In the genomic region with DNA sequence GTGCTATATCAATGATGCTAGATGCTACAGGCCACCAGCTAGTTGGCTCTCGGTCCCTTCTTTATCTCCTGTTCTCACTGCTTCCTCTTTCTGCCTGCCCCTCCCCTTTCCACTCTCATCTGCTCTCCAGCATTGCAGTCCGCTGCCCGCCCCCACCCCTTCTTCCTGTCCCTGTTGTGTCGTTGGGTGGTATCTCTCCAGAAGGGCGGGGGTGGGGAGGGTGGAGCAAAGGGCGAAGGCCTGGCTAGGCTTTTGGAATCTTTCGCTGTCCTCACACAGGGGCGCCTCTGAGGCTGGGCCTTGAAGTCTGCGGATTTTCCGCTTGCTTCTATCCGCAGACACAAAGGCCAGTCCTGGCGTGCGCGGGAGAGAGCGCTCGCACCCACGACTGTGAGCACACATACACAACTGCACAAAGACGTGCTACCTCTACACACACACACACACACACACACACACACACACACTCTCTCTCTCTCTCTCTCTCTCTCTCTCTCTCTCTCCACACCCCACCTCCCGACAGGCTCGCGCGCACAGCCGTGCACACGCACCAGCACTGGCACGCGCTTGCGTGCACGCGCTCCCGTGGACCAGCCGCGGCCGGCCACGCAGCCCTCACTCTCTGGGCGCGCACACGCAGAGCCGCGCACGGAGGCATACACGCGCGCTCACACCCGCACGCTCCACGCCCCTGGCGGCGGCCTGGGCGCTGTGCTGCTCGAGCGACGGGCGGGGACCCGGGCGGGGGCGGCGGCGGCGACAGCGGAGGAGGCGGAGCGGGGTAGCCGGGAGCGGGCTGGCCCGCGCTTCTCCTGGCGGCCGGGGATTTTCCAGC, we compare ENCODE assay signal across 8 mouse cellular contexts. TPM values are rescaled to one million over a fixed set of nuclear protein-coding genes. Genes with fewer than 3 reads are reported as not detected.
DNase-seq lines count a peak whose midpoint lies in the region; ATAC-seq and TF ChIP-seq lines count a peak whose summit lies in the region.

A gene (plus strand): TSS at position 566 of the 835 bp plus-strand sequence.

- H3K27ac ChIP-seq in embryonic facial prominence, embryonic 13.5 days: peak within 1 kb of the TSS; percentile 79
- peak within 1 kb of the TSS; percentile 91 for H3K27ac ChIP-seq in heart, adult 2 months
- H3K27ac ChIP-seq in limb, embryonic 15.5 days: peak within 1 kb of the TSS; percentile 79
- H3K27ac ChIP-seq in midbrain, postnatal 0 days (ENCODE audit: low read depth, low read length): peak within 1 kb of the TSS; percentile 96

- peaks cover 44% of the 10 kb centered on the region for H3K4me1 ChIP-seq in embryonic facial prominence, embryonic 13.5 days
- H3K4me1 ChIP-seq in heart, adult 2 months (ENCODE audit: control insufficient read depth, insufficient read depth, low read length): peaks cover 17% of the 10 kb centered on the region
- peaks cover 51% of the 10 kb centered on the region for H3K4me1 ChIP-seq in limb, embryonic 15.5 days
- H3K4me1 ChIP-seq in midbrain, postnatal 0 days (ENCODE audit: insufficient read depth, low read length): peaks cover 37% of the 10 kb centered on the region

- H3K36me3 ChIP-seq in embryonic facial prominence, embryonic 13.5 days: no peaks in the 10 kb centered on the region
- H3K36me3 ChIP-seq in heart, adult 2 months (ENCODE audit: control insufficient read depth, insufficient read depth, low read length): no peaks in the 10 kb centered on the region
- H3K36me3 ChIP-seq in limb, embryonic 15.5 days: no peaks in the 10 kb centered on the region
- peaks cover 2% of the 10 kb centered on the region; the same call in 1 of the 2 replicates for H3K36me3 ChIP-seq in midbrain, postnatal 0 days (ENCODE audit: insufficient read depth, low read length)

- ATAC-seq in embryonic facial prominence, embryonic 13.5 days (ENCODE audit: insufficient number of reproducible peaks, insufficient read depth, low FRiP score, low TSS enrichment, low read depth): peak; percentile 75
- peak; percentile 54 for ATAC-seq in limb, embryonic 15.5 days (ENCODE audit: insufficient number of reproducible peaks, low FRiP score, low TSS enrichment, low read depth)
- peak; percentile 89 for ATAC-seq in midbrain, postnatal 0 days (ENCODE audit: low FRiP score)

- WGBS in embryonic facial prominence, embryonic 13.5 days: under 1% methylated on average over 63 of the region's 68 CpGs
- WGBS in heart, adult 2 months: under 1% methylated on average over 68 of the region's 68 CpGs
- WGBS in limb, embryonic 15.5 days: under 1% methylated on average over 66 of the region's 68 CpGs
- 1% methylated on average over 68 of the region's 68 CpGs for WGBS in midbrain, postnatal 0 days

- DNase-seq in B cell, adult 2 months: peak; percentile 82 to 84
- peak; percentile 55 to 61 for DNase-seq in adrenal gland, postnatal 4 days (ENCODE audit: low spot score in 2 of 2)
- peak; percentile 90 to 91 for DNase-seq in heart, adult 2 months
- peak; percentile 61 for DNase-seq in kidney, adult 8-10 months
- peak; percentile 91 for DNase-seq in midbrain, postnatal 0 days (ENCODE audit: low spot score)
- DNase-seq in spleen, postnatal 10 days (ENCODE audit: low spot score in 2 of 2): peak; percentile 82 to 89

- intact Hi-C loops in heart, adult 2 months (cut with DNase I): loop anchor here (5.0 kb wide), 1 partner anchor 33 kb away; no protein-coding TSS in a partner anchor

- H3K79me2 ChIP-seq in heart, adult 2 months (replicated peaks; ENCODE audit: control insufficient read depth, insufficient read depth, low read length): no peaks in the 10 kb centered on the region

- TF ChIP-seq CTCF in heart, adult 2 months (IDR thresholded peaks at IDR 0.05): peak; percentile 76
- peak; percentile 50 for TF ChIP-seq CTCF in midbrain, postnatal 0 days (IDR thresholded peaks at IDR 0.05)

- H3K27me3 ChIP-seq in embryonic facial prominence, embryonic 13.5 days: no peaks in the 10 kb centered on the region
- no peaks in the 10 kb centered on the region for H3K27me3 ChIP-seq in heart, adult 2 months (ENCODE audit: control insufficient read depth, insufficient read depth, low read length)
- no peaks in the 10 kb centered on the region for H3K27me3 ChIP-seq in limb, embryonic 15.5 days
- H3K27me3 ChIP-seq in midbrain, postnatal 0 days (ENCODE audit: insufficient read depth, low read length): no peaks in the 10 kb centered on the region

- TF ChIP-seq POLR2A in heart, adult 2 months (IDR thresholded peaks at IDR 0.05; ENCODE audit: insufficient read depth, low read depth, low read length): peak; percentile 58; the same call in 1 of the 2 replicates

- TF ChIP-seq EP300 in heart, adult 2 months (IDR thresholded peaks at IDR 0.05; ENCODE audit: insufficient read depth, low read depth, low read length): 0 out of 2 replicates have a peak, but pooled peaks have one; percentile 5

- H3K9me3 ChIP-seq in embryonic facial prominence, embryonic 13.5 days: no peaks in the 10 kb centered on the region
- H3K9me3 ChIP-seq in limb, embryonic 15.5 days: no peaks in the 10 kb centered on the region
- H3K9me3 ChIP-seq in midbrain, postnatal 0 days (ENCODE audit: low read length): no peaks in the 10 kb centered on the region

- H3K9ac ChIP-seq in embryonic facial prominence, embryonic 13.5 days: peak within 1 kb of the TSS; percentile 80
- peak within 1 kb of the TSS; percentile 96 for H3K9ac ChIP-seq in heart, adult 2 months (ENCODE audit: low read depth, low read length)
- H3K9ac ChIP-seq in limb, embryonic 15.5 days: peak within 1 kb of the TSS; percentile 70
- peak within 1 kb of the TSS; percentile 87 for H3K9ac ChIP-seq in midbrain, postnatal 0 days (replicated peaks; ENCODE audit: low read length, poor library complexity, severe bottlenecking)

- peak within 1 kb of the TSS; percentile 58 for H3K4me3 ChIP-seq in embryonic facial prominence, embryonic 13.5 days
- H3K4me3 ChIP-seq in heart, adult 2 months: peak within 1 kb of the TSS; percentile 86
- H3K4me3 ChIP-seq in limb, embryonic 15.5 days: peak within 1 kb of the TSS; percentile 64
- H3K4me3 ChIP-seq in midbrain, postnatal 0 days (ENCODE audit: low read depth, low read length): peak within 1 kb of the TSS; percentile 69

- peak within 1 kb of the TSS; percentile 76 for H3K4me2 ChIP-seq in embryonic facial prominence, embryonic 13.5 days
- H3K4me2 ChIP-seq in limb, embryonic 15.5 days: peak within 1 kb of the TSS; percentile 87
- peak within 1 kb of the TSS; percentile 86 for H3K4me2 ChIP-seq in midbrain, postnatal 0 days (ENCODE audit: low read depth, low read length, poor library complexity, severe bottlenecking)

RNA-seq across cellular contexts. Expression of the gene that starts here (rescaled TPM):
- 10 to 100 TPM; 74.9 to 76.9 TPM for total RNA-seq in adrenal gland, postnatal 4 days (2021)
- polyA plus RNA-seq in embryonic facial prominence, embryonic 13.5 days (2015; fragmentation: Nextera tagmentation; extraction: Ambion mirVana): 6.3 and 9.7 TPM in 2 replicates
- total RNA-seq in heart, adult 2 months (2021): 10 to 100 TPM; 15.6 to 22.4 TPM
- 16.1 and 22.5 TPM in 2 replicates for polyA plus RNA-seq in heart, adult 2 months (2012; rRNA removed)
- polyA plus RNA-seq in limb, embryonic 15.5 days (2015; fragmentation: Nextera tagmentation; extraction: Ambion mirVana): 5.8 and 7.4 TPM in 2 replicates
- total RNA-seq in midbrain, postnatal 0 days (2014; rRNA removed): 118 and 163 TPM in 2 replicates
- 14.2 and 15.0 TPM in 2 replicates for polyA plus RNA-seq in midbrain, postnatal 0 days (2015; fragmentation: Nextera tagmentation; extraction: Ambion mirVana)

Comparison
In these comparisons a context has a peak if more than half of its experiments do, and no peak if none do; other contexts are left out.
1. Peak in every context shown above with its lines: DNase-seq, ATAC-seq, H3K4me3 ChIP-seq and H3K27ac ChIP-seq.